Mouse (Mus musculus) ES-E14 (cell line): ENCODE data around the gene Tmem81.

Experiments
- CHD2 ChIP-seq: IDR thresholded peaks from 2 replicates; pipeline ENCODE4 v1.6.1; 2014; ENCODE audit warnings: mild to moderate bottlenecking, low read depth, low read length, inconsistent platforms
- HCFC1 ChIP-seq: IDR thresholded peaks from 2 replicates; pipeline ENCODE4 v1.6.1; 2012; ENCODE audit warnings: low read length, inconsistent platforms, borderline replicate concordance; ENCODE audit not compliant: insufficient read depth
- MAFK ChIP-seq: IDR thresholded peaks from 2 replicates; pipeline ENCODE4 v1.6.1; 2014; ENCODE audit warnings: mild to moderate bottlenecking, low read depth, low read length, inconsistent platforms; ENCODE audit not compliant: insufficient read depth
- ZC3H11A ChIP-seq: IDR thresholded peaks from 2 replicates; pipeline ENCODE4 v1.6.1; 2012; ENCODE audit warnings: low read depth, mild to moderate bottlenecking, inconsistent platforms, low read length, borderline replicate concordance
- ZNF384 ChIP-seq: IDR thresholded peaks from 2 replicates; pipeline ENCODE4 v1.6.1; 2012; ENCODE audit warnings: low read depth, low read length, inconsistent platforms

- TF ChIP-seq ZNF384 (no peak), HCFC1 (no peak), CHD2 (no peak), ZC3H11A (no peak), MAFK (peak; percentile 78)
Measured at GRCm38 (mm10) chr1:132523920-132524319, 17.9 kb downstream of the Tmem81 start.
